ENCODE assay signal across 8 mouse cellular contexts in genomic region chr10:127380251-127380691, GRCm38 (mm10). TPM values are rescaled to one million over a fixed set of nuclear protein-coding genes. Genes with fewer than 3 reads are reported as not detected.
DNase-seq lines count a peak whose midpoint lies in the region; ATAC-seq and TF ChIP-seq lines count a peak whose summit lies in the region.

TSS of gene R3hdm2 (plus strand) at chr10:127380327.

- ATAC-seq in activated CD4-positive, CD25-positive, alpha-beta regulatory T cell, adult 4 months, result peak; percentile 95
- ATAC-seq in megakaryocyte progenitor cell, adult 5-6 weeks (replicated peaks; ENCODE audit: poor library complexity), result peak; percentile 95

- no peak for TF ChIP-seq CTCF in cortical plate, adult 2 months (IDR thresholded peaks at IDR 0.05; ENCODE audit: extremely low read depth, insufficient read depth, low read length)

- H3K27ac ChIP-seq in cortical plate, adult 2 months (ENCODE audit: insufficient read depth, low read length), result peak within 1 kb of the TSS; percentile 88

- DNase-seq in gastrocnemius, postnatal 10 days, result peak; percentile 91
- DNase-seq in induced T-regulatory cell, adult 2 months (ENCODE audit: low read depth), result peak; percentile 94
- peak; percentile 74 to 90 for DNase-seq in left cerebral cortex, adult 9 months (ENCODE audit: low spot score in 2 of 2)
- DNase-seq in right cerebral cortex, postnatal 14 days, result peak; percentile 94
- DNase-seq in urinary bladder, postnatal 36 days (ENCODE audit: low spot score in 2 of 2), result peak; percentile 76 to 91

- peak; percentile 22; the same call in 1 of the 2 replicates for TF ChIP-seq POLR2A in cortical plate, adult 2 months (IDR thresholded peaks at IDR 0.05; ENCODE audit: extremely low read depth, insufficient read depth, low read length)

- H3K4me3 ChIP-seq in cortical plate, adult 2 months (ENCODE audit: insufficient read depth, low read length), result peak within 1 kb of the TSS; percentile 94

- peaks cover 4% of the 10 kb centered on the region for H3K4me1 ChIP-seq in cortical plate, adult 2 months (ENCODE audit: control insufficient read depth, insufficient read depth, low read length)

RNA-seq across cellular contexts. Expression of gene R3hdm2, which starts in this region (rescaled TPM):
- polyA plus RNA-seq in activated CD4-positive, CD25-positive, alpha-beta regulatory T cell, adult 4 months (2017; shearing (Covaris generic)), result 10 to 100 TPM; 14.4 to 15.0 TPM
- 185 and 201 TPM in 2 replicates for polyA plus RNA-seq in cortical plate, adult 2 months (2012; rRNA removed)
- total RNA-seq in gastrocnemius, postnatal 10 days (2021), result 10 to 100 TPM; 92.6 to 93.1 TPM
- total RNA-seq in megakaryocyte progenitor cell, adult 5-6 weeks (2015), result 61.4 and 90.3 TPM in 2 replicates
- total RNA-seq in megakaryocyte progenitor cell, adult 5-6 weeks (2017), result 37.4 TPM in 2 replicates

Comparison
In these comparisons a context has a peak if more than half of its experiments do, and no peak if none do; other contexts are left out.
1. Peak in every context shown above with its lines: DNase-seq, ATAC-seq, H3K4me3 ChIP-seq and H3K27ac ChIP-seq.
2. RNA of gene R3hdm2 (polyA plus RNA-seq): 185 to 201 TPM in cortical plate, adult 2 months; 14.4 to 15.0 TPM in activated CD4-positive, CD25-positive, alpha-beta regulatory T cell, adult 4 months; every median in the first group is over 10 times any median in the second.